Mouse (Mus musculus) megakaryocyte, embryonic 14.5 days (primary cell): ENCODE data around the gene Lmod3.

Source experiments
- FLI1 ChIP-seq: IDR thresholded peaks from 2 replicates; pipeline ENCODE4 v1.6.1; 2012; ENCODE audit warnings: low read length, inconsistent platforms, mixed read lengths
- GATA1 ChIP-seq: IDR thresholded peaks from 3 replicates; pipeline ENCODE4 v1.6.1; 2012; ENCODE audit warnings: mixed read lengths, low read length, inconsistent platforms, borderline replicate concordance

- TF ChIP-seq GATA1 (no peak), FLI1 (no peak)
Observed at GRCm38 (mm10) chr6:97272349-97272748, 19.8 kb upstream of the Lmod3 start.
